In genomic region chr17:47524055-47524454, GRCm38 (mm10) we compare ENCODE assay signal across 14 mouse cellular contexts. TPM values are rescaled to one million over a fixed set of nuclear protein-coding genes. Genes with fewer than 3 reads are reported as not detected.
A peak's percentile ranks its signal among the peaks of the same experiment; 100 is the strongest.
DNase-seq lines count a peak whose midpoint lies in the region; ATAC-seq and TF ChIP-seq lines count a peak whose summit lies in the region.
"Had no signal": no experiment of that assay in that cellular context is flagged by ENCODE, and none has a peak within 500 bp of the region (broad histone marks: within the 10 kb centered on the region; RNA-seq: fewer than 3 reads in every experiment).

No protein-coding gene starts in this region.

- no peak for TF ChIP-seq CTCF in heart, adult 2 months (IDR thresholded peaks at IDR 0.05)
- no peak for TF ChIP-seq CTCF in lung, postnatal 0 days (IDR thresholded peaks at IDR 0.05)

- TF ChIP-seq POLR2A in heart, adult 2 months (IDR thresholded peaks at IDR 0.05; ENCODE audit: insufficient read depth, low read depth, low read length): no peak

- peaks cover 77% of the 10 kb centered on the region for H3K4me1 ChIP-seq in heart, embryonic 11.5 days (ENCODE audit: control insufficient read depth, insufficient read depth, low read length)
- H3K4me1 ChIP-seq in heart, adult 2 months (ENCODE audit: control insufficient read depth, insufficient read depth, low read length): peaks cover 15% of the 10 kb centered on the region
- H3K4me1 ChIP-seq in lung, postnatal 0 days (ENCODE audit: insufficient read depth, low read depth, low read length): peaks cover 46% of the 10 kb centered on the region
- H3K4me1 ChIP-seq in intestine, embryonic 16.5 days (ENCODE audit: control insufficient read depth, insufficient read depth, low read length): peaks cover 48% of the 10 kb centered on the region

- intact Hi-C loops in heart, adult 2 months (cut with DNase I): no loop called here

- peak overlapping the region; percentile 77; the same call in 1 of the 2 replicates for H3K9ac ChIP-seq in heart, embryonic 11.5 days (ENCODE audit: low read depth, low read length)
- H3K9ac ChIP-seq in heart, adult 2 months (ENCODE audit: low read depth, low read length): no peak overlapping the region
- no peak overlapping the region for H3K9ac ChIP-seq in lung, postnatal 0 days (replicated peaks; ENCODE audit: low read depth)
- no peak overlapping the region for H3K9ac ChIP-seq in intestine, embryonic 16.5 days (ENCODE audit: low read depth, low read length)
- H3K9ac ChIP-seq: midbrain, embryonic 12.5 days had no signal

- no peaks in the 10 kb centered on the region for H3K36me3 ChIP-seq in heart, embryonic 11.5 days (ENCODE audit: control insufficient read depth, insufficient read depth, low read length)
- no peaks in the 10 kb centered on the region for H3K36me3 ChIP-seq in heart, adult 2 months (ENCODE audit: control insufficient read depth, insufficient read depth, low read length)
- H3K36me3 ChIP-seq in lung, postnatal 0 days (ENCODE audit: insufficient read depth, low read length): no peaks in the 10 kb centered on the region
- no peaks in the 10 kb centered on the region for H3K36me3 ChIP-seq in intestine, embryonic 16.5 days (ENCODE audit: control insufficient read depth, insufficient read depth, low read length)
- H3K36me3 ChIP-seq: midbrain, embryonic 12.5 days had no signal

- no peak for DNase-seq in heart, adult 2 months
- DNase-seq in lung, postnatal 0 days (ENCODE audit: low spot score): no peak
- no peak for DNase-seq in lung, adult 18-20 months
- peak; percentile 62 for DNase-seq in naive thymus-derived CD4-positive, alpha-beta T cell, adult 2 months (ENCODE audit: low read depth)
- DNase-seq in layer of hippocampus, postnatal 14 days (ENCODE audit: low spot score in 2 of 2): no peak
- DNase-seq: adrenal gland, postnatal 36 days; cerebellum, adult 8-10 months; kidney, postnatal 36 days; right cerebral cortex, postnatal 4 days had no signal

- H3K4me3 ChIP-seq in heart, embryonic 11.5 days (ENCODE audit: low read depth, low read length): no peak overlapping the region
- no peak overlapping the region for H3K4me3 ChIP-seq in heart, adult 2 months
- no peak overlapping the region for H3K4me3 ChIP-seq in lung, postnatal 0 days (ENCODE audit: low read depth, low read length)
- H3K4me3 ChIP-seq in intestine, embryonic 16.5 days (ENCODE audit: low read length): no peak overlapping the region
- H3K4me3 ChIP-seq: midbrain, embryonic 12.5 days had no signal

- WGBS in heart, embryonic 11.5 days (ENCODE audit: insufficient replicate concordance): 60% methylated on average over 8 of the region's 8 CpGs
- 64% methylated on average over 8 of the region's 8 CpGs for WGBS in heart, adult 2 months
- WGBS in lung, postnatal 0 days: 70% methylated on average over 8 of the region's 8 CpGs
- WGBS in intestine, embryonic 16.5 days: 65% methylated on average over 8 of the region's 8 CpGs

- H3K4me2 ChIP-seq in heart, embryonic 11.5 days: no peak overlapping the region
- no peak overlapping the region for H3K4me2 ChIP-seq in lung, postnatal 0 days (replicated peaks; ENCODE audit: low read depth, low read length)
- H3K4me2 ChIP-seq in intestine, embryonic 16.5 days (ENCODE audit: low read depth, low read length): no peak overlapping the region
- H3K4me2 ChIP-seq: midbrain, embryonic 12.5 days had no signal

- ATAC-seq in heart, embryonic 11.5 days (replicated peaks; ENCODE audit: insufficient number of reproducible peaks, low FRiP score, low TSS enrichment): no peak
- no peak for ATAC-seq in lung, postnatal 0 days
- ATAC-seq in intestine, embryonic 16.5 days: no peak
- ATAC-seq in erythroid progenitor cell, adult 5-6 weeks (replicated peaks; ENCODE audit: low FRiP score, poor library complexity, severe bottlenecking): no peak
- ATAC-seq: forebrain, embryonic 14.5 days had no signal

- H3K27ac ChIP-seq in heart, embryonic 11.5 days (ENCODE audit: low read depth, low read length): peak overlapping the region; percentile 100; the same call in 1 of the 2 replicates
- no peak overlapping the region for H3K27ac ChIP-seq in heart, adult 2 months
- H3K27ac ChIP-seq in lung, postnatal 0 days (ENCODE audit: low read length): 0 out of 2 replicates have a peak overlapping the region, but pooled peaks have one; percentile 32
- peak overlapping the region; percentile 92; the same call in 1 of the 2 replicates for H3K27ac ChIP-seq in intestine, embryonic 16.5 days (ENCODE audit: low read length)
- H3K27ac ChIP-seq: midbrain, embryonic 12.5 days had no signal

- no peak for TF ChIP-seq EP300 in heart, adult 2 months (IDR thresholded peaks at IDR 0.05; ENCODE audit: insufficient read depth, low read depth, low read length)
- TF ChIP-seq EP300 in lung, postnatal 0 days (IDR thresholded peaks at IDR 0.05): no peak

- no peaks in the 10 kb centered on the region for H3K27me3 ChIP-seq in heart, embryonic 11.5 days (ENCODE audit: control insufficient read depth, insufficient read depth, low read length)
- no peaks in the 10 kb centered on the region for H3K27me3 ChIP-seq in heart, adult 2 months (ENCODE audit: control insufficient read depth, insufficient read depth, low read length)
- no peaks in the 10 kb centered on the region for H3K27me3 ChIP-seq in lung, postnatal 0 days (replicated peaks; ENCODE audit: insufficient read depth, low read length)
- H3K27me3 ChIP-seq in intestine, embryonic 16.5 days (replicated peaks; ENCODE audit: control insufficient read depth, insufficient read depth, low read length): no peaks in the 10 kb centered on the region
- H3K27me3 ChIP-seq: midbrain, embryonic 12.5 days had no signal

- no peaks in the 10 kb centered on the region for H3K9me3 ChIP-seq in heart, embryonic 11.5 days (replicated peaks; ENCODE audit: control insufficient read depth, low read length)
- no peaks in the 10 kb centered on the region for H3K9me3 ChIP-seq in lung, postnatal 0 days (ENCODE audit: low read length)
- H3K9me3 ChIP-seq in intestine, embryonic 16.5 days (ENCODE audit: control insufficient read depth, low read length): no peaks in the 10 kb centered on the region
- H3K9me3 ChIP-seq: midbrain, embryonic 12.5 days had no signal

- H3K79me2 ChIP-seq in heart, adult 2 months (replicated peaks; ENCODE audit: control insufficient read depth, insufficient read depth, low read length): no peaks in the 10 kb centered on the region

RNA-seq across cellular contexts. Expression of gene Ccnd3, which starts 19.2 kb away (rescaled TPM):
- 559 and 565 TPM in 2 replicates for polyA plus RNA-seq in heart, embryonic 11.5 days (2014; fragmentation: Nextera tagmentation; extraction: Ambion mirVana)
- 10 to 100 TPM; 75.9 to 83.7 TPM for total RNA-seq in heart, adult 2 months (2021)
- 75.1 and 77.5 TPM in 2 replicates for polyA plus RNA-seq in heart, adult 2 months (2012; rRNA removed)
- polyA plus RNA-seq in lung, postnatal 0 days (2015; fragmentation: Nextera tagmentation; extraction: Ambion mirVana): 195 and 214 TPM in 2 replicates
- polyA plus RNA-seq in intestine, embryonic 16.5 days (2015; fragmentation: Nextera tagmentation; extraction: Ambion mirVana): 371 and 393 TPM in 2 replicates
- total RNA-seq in erythroid progenitor cell, adult 5-6 weeks (2015; ENCODE audit: low replicate concordance): 360 and 366 TPM in 2 replicates
- total RNA-seq in erythroid progenitor cell, adult 5-6 weeks (2017; ENCODE audit: low replicate concordance): 181 and 222 TPM in 2 replicates
- total RNA-seq in layer of hippocampus, postnatal 14 days (2021): 10 to 100 TPM; 39.6 to 46.3 TPM

RNA-seq across cellular contexts. Expression of gene Taf8, which starts 22.0 kb away (rescaled TPM):
- polyA plus RNA-seq in heart, embryonic 11.5 days (2014; fragmentation: Nextera tagmentation; extraction: Ambion mirVana): 15.9 and 18.3 TPM in 2 replicates
- 10 to 100 TPM; 10.8 to 12.5 TPM for total RNA-seq in heart, adult 2 months (2021)
- 14.2 and 21.0 TPM in 2 replicates for polyA plus RNA-seq in heart, adult 2 months (2012; rRNA removed)
- 16.0 and 22.4 TPM in 2 replicates for polyA plus RNA-seq in lung, postnatal 0 days (2015; fragmentation: Nextera tagmentation; extraction: Ambion mirVana)
- polyA plus RNA-seq in intestine, embryonic 16.5 days (2015; fragmentation: Nextera tagmentation; extraction: Ambion mirVana): 19.1 and 20.4 TPM in 2 replicates
- total RNA-seq in erythroid progenitor cell, adult 5-6 weeks (2015; ENCODE audit: low replicate concordance): 35.6 and 71.4 TPM in 2 replicates
- 54.4 and 71.9 TPM in 2 replicates for total RNA-seq in erythroid progenitor cell, adult 5-6 weeks (2017; ENCODE audit: low replicate concordance)
- total RNA-seq in layer of hippocampus, postnatal 14 days (2021): 10 to 100 TPM; 14.8 to 16.4 TPM
